Mouse (Mus musculus): ENCODE measurements around the gene Prss33.
A peak's percentile ranks its signal among the peaks of the same experiment; 100 is the strongest.
"Not testable (repeated sequence)": the region's sequence is repeated elsewhere in the genome, so short reads cannot be mapped to it uniquely, and the experiment has no call there.

Gene Prss33

DNA sequence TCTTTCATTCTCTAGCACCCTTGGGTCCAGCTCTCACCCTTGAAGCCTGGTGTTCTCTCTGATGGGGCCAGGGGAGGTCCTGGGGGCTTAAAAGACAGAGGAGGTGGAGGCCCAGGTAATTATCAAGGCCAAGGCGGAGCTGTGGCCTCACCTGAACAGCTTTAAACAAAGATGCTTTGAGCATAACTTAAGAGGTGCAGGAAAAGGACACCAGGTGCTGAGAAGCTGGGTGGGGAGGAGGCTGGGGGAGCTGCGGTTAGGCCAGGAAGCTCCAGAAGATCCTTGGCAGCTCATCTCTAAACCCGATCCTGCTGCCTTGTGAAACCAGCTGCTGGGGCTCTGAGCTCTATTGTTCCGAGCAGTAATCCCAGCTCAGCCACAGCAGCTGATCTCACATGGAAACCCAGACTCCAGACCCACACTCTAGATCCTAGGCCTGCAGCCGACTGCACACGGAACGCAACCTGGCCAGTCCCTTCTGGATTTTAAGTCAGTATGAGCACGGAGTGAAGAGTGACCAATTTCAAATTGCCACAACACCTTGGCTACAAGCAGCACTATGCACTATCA, at the start of gene Prss33:
Prss33 (minus strand) TSS at position 51 of the 570 bp plus-strand sequence.
- no peak for DNase-seq (ENCODE audit: low spot score in 2 of 2)

DNA sequence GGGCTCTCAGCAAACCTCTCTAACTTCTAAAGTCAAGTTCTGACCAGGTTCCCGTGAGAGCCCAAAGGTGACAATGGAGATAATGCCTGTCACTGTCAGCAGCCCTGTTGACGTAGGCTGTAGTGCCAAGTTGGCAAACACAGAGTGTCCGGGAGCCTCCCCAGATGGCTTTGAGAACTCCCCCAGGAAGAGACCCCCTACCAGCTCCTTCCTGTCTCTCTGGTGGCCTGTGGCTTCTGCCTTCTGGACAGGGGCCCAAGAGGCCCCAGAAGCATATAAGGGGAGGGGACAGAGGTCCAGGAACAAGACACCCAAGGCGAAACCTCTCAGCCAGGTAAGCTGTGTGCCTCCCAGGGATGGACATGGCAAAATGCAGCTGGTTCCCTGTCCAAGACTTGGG, 44.7 kb upstream of the Prss33 start, which contains the start of the genes Dcpp1 and Dcpp2:
Dcpp1 (plus strand) TSS at position 301 of the 400 bp plus-strand sequence.
Dcpp2 (plus strand) TSS at position 305 of the 400 bp plus-strand sequence.
- DNase-seq (ENCODE audit: low spot score in 2 of 2) = not testable (repeated sequence)

GRCm38 (mm10) chr17:23877166-23877565, 41.3 kb upstream of the Prss33 start:
- DNase-seq (ENCODE audit: low spot score in 2 of 2) = no peak

- DNase-seq (ENCODE audit: low spot score in 2 of 2) = no peak
Measured at GRCm38 (mm10) chr17:23876741-23877140, 40.9 kb upstream of the Prss33 start.

DNA sequence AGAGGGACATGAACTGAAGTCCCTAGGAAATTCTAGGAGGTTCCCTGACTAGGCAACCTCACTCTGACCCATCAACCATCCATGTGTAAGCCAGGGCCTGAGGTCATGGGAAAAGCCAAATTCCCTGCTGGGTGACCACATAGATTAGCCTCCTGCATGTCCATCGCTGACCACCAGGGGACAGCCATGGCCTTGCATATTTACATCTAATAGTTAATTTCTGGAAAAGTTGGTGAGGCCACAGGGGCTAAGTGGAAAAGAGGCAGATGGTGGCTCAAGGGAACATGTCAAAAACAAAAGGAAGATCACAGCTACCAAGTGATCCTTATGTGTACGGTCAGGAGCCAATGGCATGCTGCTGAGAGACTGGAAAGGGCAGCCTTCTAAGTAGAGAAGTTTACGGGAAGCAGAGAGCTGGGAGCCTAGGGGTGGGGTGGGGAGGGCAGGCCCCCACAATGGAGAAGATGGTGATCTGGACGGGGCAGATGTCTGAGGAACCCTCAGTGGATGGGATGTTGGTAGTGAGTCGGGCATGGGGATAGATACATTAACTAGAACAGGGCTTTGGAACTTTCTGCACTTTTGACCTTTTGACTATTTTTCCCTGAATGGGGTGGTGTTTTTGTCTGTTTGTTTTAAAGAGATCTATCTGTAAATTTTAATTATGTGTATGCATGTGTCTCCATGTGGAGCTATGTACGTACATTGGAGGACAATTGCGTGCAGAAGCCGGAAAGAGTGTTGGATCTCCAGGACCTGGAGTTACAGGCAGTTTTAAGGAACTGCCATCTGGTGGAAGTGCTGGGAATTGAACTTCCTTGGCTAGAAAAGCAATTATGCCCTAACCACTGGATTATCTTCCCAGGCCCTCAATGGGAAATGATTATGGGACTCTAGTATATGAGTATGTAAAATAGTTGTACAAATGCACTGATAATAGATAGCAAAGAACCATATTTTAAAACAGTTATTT, 38.3 kb upstream of the Prss33 start:
- peak in 1 of 2 experiments; percentile 47 for DNase-seq (ENCODE audit: low spot score in 2 of 2)

DNA sequence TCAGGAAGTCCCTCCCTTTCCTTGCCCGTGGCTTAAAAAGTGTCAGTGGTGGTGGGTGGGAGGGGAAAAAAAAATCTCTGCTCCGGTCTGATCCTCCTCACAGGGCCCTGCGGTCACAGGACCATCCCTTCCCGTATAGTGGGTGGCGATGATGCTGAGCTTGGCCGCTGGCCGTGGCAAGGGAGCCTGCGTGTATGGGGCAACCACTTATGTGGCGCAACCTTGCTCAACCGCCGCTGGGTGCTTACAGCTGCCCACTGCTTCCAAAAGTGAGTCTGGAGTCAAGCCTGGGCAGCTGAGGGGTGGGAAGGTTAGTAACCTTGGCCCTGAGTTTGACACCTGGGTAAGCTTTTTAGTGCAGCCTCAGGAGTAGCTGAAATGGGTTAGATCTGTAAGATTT, 32.7 kb upstream of the Prss33 start:
- peak in 1 of 2 experiments; percentile 48 for DNase-seq (ENCODE audit: low spot score in 2 of 2)

DNA sequence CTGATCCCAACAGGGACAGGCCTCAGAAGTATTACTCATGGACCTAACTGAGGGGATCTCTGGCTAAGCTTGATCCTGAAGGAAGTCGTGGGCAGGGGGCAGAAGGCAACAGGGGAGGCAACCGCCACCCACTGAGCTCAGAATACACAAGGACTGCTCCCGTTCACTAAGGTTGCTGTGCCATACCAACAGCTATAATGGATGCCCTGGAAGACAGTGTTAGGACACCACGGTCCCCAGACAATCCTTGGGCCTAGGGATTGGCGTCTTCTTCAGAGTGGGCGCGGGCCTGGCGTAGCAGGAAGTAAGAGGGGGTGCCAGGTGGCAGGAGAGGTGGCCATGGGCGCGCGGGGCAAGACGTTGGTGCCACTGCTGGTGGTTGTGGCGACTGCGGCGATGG, 31.9 kb upstream of the Prss33 start, which contains the start of gene Prss21:
Prss21 (plus strand) TSS at position 301 of the 400 bp plus-strand sequence.
- DNase-seq (ENCODE audit: low spot score in 2 of 2) = no peak

- peak in 1 of 2 experiments; percentile 25 for DNase-seq (ENCODE audit: low spot score in 2 of 2)
Measured at GRCm38 (mm10) chr17:23862926-23863325, 27.1 kb upstream of the Prss33 start.

GRCm38 (mm10) chr17:23857913-23858312, 22.1 kb upstream of the Prss33 start:
- peak in 1 of 2 experiments; percentile 28 for DNase-seq (ENCODE audit: low spot score in 2 of 2)

DNA sequence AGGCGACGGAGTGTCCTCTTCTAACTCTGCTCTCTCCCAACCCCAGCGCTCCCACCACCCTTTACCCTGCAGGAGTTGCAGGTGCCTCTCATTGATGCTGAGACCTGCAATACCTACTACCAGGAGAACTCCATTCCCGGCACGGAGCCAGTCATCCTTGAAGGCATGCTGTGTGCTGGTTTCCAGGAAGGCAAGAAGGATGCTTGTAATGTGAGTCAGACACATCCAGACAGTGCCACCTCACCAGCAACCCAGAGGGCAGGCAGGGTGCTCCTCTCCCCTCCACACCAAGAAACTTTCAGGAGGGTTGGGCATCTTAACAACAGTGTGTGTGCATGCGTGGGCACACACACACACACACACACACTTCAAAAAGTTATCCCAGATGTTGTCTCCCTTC, 21.3 kb upstream of the Prss33 start:
- DNase-seq (ENCODE audit: low spot score in 2 of 2) = no peak

GRCm38 (mm10) chr17:23854229-23854765, 18.4 kb upstream of the Prss33 start:
- no peak for DNase-seq (ENCODE audit: low spot score in 2 of 2)

DNA sequence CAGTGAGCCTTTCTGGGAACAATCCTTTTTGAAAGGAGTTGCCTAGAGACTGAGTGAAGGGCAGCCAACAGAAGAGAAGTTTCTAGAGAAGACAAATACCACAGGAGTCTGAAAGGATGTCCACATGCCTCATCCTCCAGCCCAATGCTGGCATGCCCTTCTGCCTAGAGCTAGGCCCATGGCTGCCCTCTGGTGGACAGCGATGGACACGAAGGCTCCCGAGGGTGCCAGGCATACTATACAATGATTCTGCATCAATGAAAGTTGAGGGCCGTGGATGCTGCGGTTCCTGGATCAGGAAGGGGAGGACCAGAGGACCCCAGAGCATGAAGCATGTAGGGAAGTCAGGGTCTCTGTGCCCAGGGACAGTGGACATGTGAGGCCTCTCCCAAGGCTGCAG, 17.4 kb upstream of the Prss33 start:
- DNase-seq (ENCODE audit: low spot score in 2 of 2) = peak in 1 of 2 experiments; percentile 48

GRCm38 (mm10) chr17:23850853-23851749, 15.2 kb upstream of the Prss33 start:
- DNase-seq (ENCODE audit: low spot score in 2 of 2) = peak; percentile 56 to 59

DNA sequence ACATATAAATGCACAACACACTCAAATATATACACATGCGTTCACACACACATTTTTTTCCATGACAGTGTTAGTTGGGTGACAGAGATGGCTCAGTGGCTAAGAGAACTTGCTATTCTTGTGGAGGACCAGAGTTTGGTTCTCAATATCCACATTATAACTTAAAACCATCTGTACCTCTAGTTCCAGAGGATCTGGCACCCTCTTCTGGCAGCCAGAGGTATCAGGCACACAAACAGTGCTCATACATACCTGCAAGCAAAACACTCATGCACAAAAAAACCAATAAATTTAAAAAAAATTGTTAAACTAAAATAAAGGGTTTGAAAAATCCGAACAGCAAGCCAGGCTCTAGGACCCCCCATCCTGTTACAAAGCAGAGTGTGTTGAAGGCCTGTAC, 14.2 kb upstream of the Prss33 start:
- no peak for DNase-seq (ENCODE audit: low spot score in 2 of 2)

- DNase-seq (ENCODE audit: low spot score in 2 of 2) = peak in 1 of 2 experiments; percentile 32
Measured at GRCm38 (mm10) chr17:23843812-23844273, 8.0 kb upstream of the Prss33 start, which contains the start of the genes Prss32 and Prss41. Gene Prss32 (plus strand): TSS chr17:23843855. Gene Prss41 (minus strand): TSS chr17:23844172.

DNA sequence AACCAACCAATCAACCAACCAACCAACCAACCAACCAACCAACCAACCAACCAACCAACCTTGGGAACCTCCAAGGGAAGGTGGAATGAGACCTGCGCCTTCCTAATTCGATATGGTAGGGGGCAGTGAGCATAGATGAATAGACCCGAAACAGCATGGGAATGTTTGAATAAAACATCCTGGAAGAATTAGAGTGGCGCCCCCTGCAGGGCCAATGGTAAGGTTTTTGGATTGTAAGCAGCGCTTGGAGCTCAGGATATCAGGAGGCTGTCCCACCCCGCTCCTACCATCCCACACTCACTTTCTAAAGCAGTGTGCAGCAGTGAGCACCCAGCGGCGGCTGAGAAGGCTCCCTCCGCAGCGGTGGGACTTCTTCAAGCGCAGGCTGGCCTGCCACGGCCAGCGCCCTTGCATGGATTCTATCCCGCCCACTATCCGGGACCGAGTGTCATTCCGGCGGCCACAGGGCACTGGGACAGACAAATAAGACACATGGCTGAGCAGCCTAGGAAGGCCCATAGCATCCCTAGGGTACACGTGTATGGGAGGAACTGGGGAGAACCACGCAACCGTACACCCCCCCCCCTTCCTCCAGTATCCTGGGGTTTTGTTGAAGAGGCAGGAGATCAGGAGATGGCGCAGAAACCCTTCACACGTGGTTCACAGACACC, 7.4 kb upstream of the Prss33 start:
- DNase-seq (ENCODE audit: low spot score in 2 of 2) = no peak

DNA sequence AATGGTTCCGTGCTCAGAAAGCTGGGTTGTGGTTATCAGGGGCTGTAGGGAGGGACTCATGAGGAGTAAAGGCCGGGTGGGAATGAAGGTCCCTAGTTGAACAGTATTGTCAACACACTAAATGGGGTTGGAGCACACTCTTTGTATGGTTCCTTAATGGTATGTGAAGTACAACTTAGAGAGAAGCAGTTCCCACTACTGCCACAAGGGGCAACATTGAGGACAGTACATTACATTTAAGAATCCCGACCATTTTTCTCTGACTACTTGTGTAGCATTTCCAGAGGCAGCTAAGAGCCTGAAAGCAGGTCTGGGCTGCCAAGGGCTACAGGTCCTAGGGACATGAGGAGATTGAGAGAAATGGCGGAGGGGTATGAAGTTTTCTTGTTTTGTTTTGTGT, 5.3 kb upstream of the Prss33 start:
- DNase-seq (ENCODE audit: low spot score in 2 of 2) = peak in 1 of 2 experiments; percentile 34

DNA sequence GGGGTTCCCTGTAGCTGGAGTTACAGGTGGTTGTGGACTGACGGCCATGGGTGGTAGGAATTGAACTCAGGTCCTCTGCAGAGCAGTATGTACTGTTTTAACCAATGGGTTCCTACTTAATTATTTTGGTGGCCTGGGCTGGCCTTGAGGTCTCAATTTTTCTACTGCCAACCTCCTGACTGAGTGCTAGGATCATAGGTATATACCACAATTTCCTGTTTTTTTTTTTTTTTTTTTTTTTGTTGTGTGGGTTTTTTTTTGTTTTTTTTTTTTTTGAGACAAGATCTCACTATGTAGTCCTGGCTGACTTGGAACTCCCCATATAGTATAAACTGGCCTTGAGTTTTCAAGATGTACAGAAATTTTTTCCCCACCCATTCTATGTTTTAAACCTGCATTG, 4.7 kb downstream of the Prss33 start:
- no peak for DNase-seq (ENCODE audit: low spot score in 2 of 2)

- DNase-seq (ENCODE audit: low spot score in 2 of 2) = peak; percentile 68 to 82
Measured at GRCm38 (mm10) chr17:23829064-23829619, 6.7 kb downstream of the Prss33 start, which contains the start of gene Elob. Gene Elob (minus strand): TSS chr17:23829136.
